Mouse (Mus musculus) gastrocnemius, postnatal 36 days (tissue): ENCODE results near the gene Rnpep. TPM values are rescaled to one million over a fixed set of nuclear protein-coding genes. Genes with fewer than 3 reads are reported as not detected.
A peak's percentile ranks its signal among the peaks of the same experiment; 100 is the strongest.

ENCODE experiments used
- DNase-seq, 2 experiments: peaks; one replicate each; pipeline ENCODE4 v3.0.0; 2022
- intact Hi-C: fragments of 180-260 bp; cut with DNase I; formaldehyde crosslinking; loops from one replicate; pipeline ENCODE4 v1.15.1; 2025
- long read RNA-seq, 2 experiments: library from polyadenylated mRNA; stranded (forward); transcript quantifications; one replicate each; pipeline ENCODE4 v2.0.0; 2021
- total RNA-seq, 2 experiments: library from RNA; stranded (reverse); gene quantifications; 2 replicates each; pipeline ENCODE4 v1.2.3; 2021

Rnpep gene
- total RNA-seq = 10 to 100 TPM; 11.1 to 11.3 TPM
- long read RNA-seq, experiment 1, transcript Rnpep-202 (11 exons, 2,288 nt) = major isoform, 6 of 10 reads
- long read RNA-seq, experiment 1, partial matches to known transcripts = 0 of 10 reads
- long read RNA-seq, experiment 1, other reads (novel, unspliced or antisense) = 1 of 10 reads
- long read RNA-seq, experiment 2, partial matches to known transcripts = 5 of 12 reads
- long read RNA-seq, experiment 2, other reads (novel, unspliced or antisense) = 1 of 12 reads

GRCm38 (mm10) chr1:135283826-135284291 is at the start of gene Rnpep:
Gene Rnpep (minus strand): TSS chr1:135284084.
- peak; percentile 55 to 72 for DNase-seq
- intact Hi-C loops = loop anchor here (5.0 kb wide), 1 partner anchor 33 kb away; no protein-coding TSS in a partner anchor

DNA sequence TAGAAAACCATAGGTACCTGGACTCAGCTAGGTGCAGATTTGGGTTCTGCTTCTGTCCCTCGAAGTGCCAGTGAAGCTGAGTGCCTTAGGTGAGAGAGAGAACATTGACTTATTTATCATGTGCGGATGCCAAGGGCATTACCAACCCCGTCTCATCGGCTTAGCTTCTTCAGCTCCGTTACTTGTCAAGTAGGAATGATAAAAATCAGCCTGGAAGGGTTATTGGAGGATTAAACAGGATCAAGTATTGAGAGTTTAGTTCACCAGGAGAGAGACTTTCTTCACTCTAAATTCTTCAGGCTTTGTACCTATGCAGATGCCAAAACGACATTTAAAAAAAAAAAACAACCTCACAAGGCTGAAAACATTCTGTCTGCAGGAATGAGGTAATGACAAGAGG is 46.7 kb upstream of the Rnpep start:
- no peak for DNase-seq
- intact Hi-C loops = no loop called here

GRCm38 (mm10) chr1:135328368-135328767 is 44.5 kb upstream of the Rnpep start:
- DNase-seq = no peak
- intact Hi-C loops = no loop called here

DNA sequence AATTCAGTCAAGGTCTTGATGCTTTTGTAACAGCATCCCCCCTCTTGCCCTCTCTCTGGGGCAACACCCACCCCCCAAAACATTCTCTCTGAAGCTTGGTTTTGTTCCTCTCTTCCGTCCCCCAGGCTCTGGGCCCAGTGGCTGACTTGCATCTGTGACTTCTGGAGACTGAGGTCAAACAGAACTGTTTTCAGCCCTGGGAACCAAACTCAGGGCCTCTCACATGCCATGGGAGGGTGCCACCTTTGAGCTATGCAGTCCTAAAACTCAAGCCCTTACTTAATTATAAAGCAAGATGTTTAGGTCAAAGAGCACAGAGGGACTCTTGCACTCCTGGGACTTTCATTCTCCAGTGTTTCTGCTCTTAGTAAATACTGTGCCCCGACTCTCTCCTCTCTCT is 42.0 kb upstream of the Rnpep start:
- intact Hi-C loops = no loop called here
- DNase-seq = no peak

DNA sequence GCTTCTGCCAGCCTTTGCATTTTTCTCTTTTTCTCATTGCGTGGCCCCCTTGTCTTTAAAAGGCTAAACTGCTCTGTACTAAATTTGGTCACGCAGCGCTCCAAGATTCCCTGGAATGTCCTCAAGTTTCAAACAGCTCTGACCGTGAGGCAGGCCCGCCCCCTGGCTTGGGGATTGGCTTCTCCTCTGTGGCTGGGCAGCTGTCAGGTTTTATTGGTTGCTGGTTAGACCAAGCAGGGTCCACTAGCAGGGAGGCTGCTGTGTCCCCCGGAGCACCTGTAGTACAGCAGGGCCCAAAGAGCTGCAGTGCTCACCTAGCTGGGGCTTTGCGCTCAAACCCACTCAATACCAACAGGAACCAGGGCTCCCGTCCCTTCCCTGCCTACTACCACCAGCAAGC is 40.7 kb upstream of the Rnpep start, which contains the start of gene Lmod1:
TSS of gene Lmod1 (plus strand) at position 237 of the 400 bp plus-strand sequence.
- peak in 1 of 2 experiments; percentile 42 for DNase-seq
- intact Hi-C loops = loop anchor here (5.0 kb wide), 1 partner anchor 43 kb away; no protein-coding TSS in a partner anchor

DNA sequence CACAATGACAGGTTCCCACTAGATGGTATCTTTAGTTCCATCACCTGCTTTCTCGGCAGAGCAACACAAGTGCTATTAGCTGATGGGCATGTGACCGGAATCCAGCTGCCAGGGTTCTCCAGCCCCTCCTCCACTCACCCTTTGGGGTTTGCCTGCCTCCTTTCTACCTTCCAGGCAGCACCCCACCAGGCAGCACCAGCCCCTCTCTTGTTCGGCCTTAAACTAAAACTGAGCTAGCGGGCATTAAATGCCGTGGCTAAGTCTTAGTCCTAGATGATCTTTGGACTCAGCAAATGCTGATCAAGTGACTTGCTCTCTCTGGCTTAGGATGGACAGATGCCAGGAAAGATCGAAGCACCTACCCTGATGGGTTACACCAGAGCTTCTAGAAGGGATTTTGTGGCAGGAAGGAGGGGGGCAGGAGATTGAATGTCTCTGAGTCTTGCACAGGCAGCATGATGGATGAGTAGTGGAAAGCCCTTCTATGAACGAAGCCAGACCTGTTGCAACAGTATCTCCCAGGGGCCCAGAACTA is 39.5 kb upstream of the Rnpep start:
- intact Hi-C loops = loop anchor here (5.0 kb wide), 1 partner anchor 44 kb away; no protein-coding TSS in a partner anchor
- no peak for DNase-seq

GRCm38 (mm10) chr1:135313284-135314031 is 29.6 kb upstream of the Rnpep start, which contains the start of gene Timm17a:
Gene Timm17a (minus strand): TSS chr1:135313778.
- intact Hi-C loops = no loop called here
- DNase-seq = peak; percentile 87 to 92

DNA sequence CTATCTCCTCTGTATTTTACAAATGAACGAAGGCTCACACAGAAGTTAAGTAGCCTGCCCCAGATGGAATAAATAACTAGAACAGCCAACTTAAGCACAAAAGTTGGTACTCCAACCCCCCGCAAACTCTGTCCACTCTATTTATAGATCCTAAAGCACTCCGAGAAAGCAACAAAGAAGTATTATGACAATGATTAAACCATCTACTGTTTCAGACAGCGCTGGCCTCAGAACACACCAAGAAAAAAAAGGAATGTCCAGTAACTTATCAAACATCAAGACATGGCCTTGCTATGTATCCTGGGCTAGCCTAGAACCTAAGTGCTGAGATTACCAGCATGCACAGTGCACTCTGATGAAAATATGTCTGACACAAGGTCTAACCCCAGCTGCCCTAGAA is 28.3 kb upstream of the Rnpep start:
- DNase-seq = no peak
- intact Hi-C loops = no loop called here

DNA sequence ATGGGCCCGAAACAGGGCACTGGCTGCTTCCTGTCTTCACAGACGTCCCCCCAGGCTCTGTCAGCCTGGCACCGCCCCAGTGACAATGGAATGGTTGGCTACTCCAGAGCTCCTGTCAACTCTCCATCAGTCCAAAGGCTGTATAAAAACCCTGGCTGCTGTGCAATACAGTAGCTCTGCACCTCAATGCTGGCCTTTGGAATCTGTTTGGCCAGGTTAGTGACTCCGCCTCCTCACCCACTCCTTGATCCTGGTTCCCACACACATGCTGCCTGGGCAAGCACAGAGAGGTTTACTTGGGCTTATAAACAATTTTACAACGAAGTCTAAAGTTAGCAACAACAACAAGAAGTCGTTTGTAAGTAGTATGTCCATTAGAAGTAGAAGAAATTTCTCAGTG is 27.5 kb upstream of the Rnpep start:
- intact Hi-C loops = no loop called here
- DNase-seq = no peak

GRCm38 (mm10) chr1:135290908-135291307 is 7.0 kb upstream of the Rnpep start:
- DNase-seq = no peak
- intact Hi-C loops = no loop called here

DNA sequence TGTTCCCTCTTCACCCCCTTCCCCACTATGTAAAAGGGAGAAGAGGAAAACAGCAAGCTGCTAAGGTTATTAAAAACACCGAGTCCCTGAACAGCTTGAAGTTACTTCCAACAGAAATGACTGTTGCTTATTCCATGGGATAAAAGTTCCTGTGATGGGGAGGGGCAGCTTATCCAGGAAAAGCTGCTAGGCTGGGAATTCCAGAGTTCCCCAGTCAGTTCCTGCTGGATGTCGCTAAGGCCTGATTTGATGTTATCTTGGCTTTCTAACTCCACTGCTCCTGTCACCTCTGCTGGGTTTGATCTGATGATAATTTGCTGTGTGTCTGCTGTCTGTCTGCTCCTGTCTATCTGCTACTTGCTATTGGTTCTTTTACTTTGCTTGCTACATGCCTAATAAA is 2.4 kb upstream of the Rnpep start:
- DNase-seq = no peak
- intact Hi-C loops = no loop called here

DNA sequence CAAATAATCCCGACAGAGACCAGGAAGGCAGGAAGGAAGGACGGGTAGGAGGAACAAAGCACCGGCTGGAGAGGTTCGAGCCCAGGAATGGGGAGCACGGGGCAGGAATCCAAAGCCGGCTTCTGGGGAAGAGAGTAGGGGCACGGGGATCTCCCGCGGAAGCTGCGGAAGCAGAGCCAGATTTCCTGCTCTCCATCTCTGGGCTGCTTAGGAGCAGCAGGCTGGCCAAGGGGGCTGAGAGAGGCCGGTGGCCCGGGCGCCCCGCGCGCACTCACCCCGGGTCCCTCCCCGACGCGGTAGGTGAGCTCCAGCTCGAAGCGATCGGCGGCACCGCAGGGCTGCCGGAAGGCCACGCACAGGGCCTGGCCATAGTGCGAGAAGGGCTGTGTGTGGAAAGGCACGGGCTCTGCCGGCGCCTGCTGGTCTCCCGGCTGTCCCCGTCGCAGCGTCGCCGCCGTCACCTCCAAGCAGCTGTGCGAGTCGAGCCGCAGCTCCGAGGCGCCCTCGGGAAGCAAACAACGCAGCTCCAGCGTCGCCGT is 528 bp downstream of the Rnpep start:
- no peak for DNase-seq
- intact Hi-C loops = loop anchor here (5.0 kb wide), 1 partner anchor 34 kb away; no protein-coding TSS in a partner anchor

DNA sequence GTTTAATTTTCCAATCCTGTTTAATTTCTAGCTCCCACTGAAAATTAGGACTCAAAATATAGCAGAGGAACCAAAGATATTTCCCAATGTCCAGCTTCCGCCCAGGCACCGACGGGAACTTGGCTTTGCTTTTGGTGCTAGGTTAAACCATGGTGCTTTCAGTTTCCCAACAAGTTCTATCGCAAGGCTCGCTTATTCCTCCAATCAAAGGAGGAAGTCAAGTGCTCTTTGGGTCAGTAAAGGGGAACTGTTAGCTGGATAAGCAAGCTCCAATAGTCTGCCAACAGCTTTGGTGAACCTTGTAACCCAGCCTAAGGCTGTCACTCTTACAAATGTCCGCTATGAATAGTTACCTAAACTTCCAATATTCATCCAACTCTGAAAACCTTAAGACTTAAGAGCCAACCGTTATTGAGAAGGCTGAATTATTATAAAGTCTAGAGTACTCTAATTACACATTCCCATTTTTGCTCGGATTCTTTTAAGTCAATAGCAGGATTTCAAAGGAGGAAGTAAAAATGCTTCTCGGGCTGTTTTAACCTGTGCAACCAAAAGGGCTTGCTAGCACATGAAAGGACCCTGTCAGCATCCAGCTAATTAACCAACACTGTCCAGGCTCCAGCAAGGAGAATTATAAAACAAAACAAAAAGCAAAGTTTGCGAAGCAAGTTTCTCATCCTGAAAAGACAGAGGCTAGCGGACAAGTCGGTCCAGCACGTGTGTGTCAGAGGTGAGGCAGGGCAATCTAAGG is 1.2 kb downstream of the Rnpep start:
- intact Hi-C loops = loop anchor here (5.0 kb wide), 1 partner anchor 35 kb away; no protein-coding TSS in a partner anchor
- peak in 1 of 2 experiments; percentile 23 for DNase-seq

DNA sequence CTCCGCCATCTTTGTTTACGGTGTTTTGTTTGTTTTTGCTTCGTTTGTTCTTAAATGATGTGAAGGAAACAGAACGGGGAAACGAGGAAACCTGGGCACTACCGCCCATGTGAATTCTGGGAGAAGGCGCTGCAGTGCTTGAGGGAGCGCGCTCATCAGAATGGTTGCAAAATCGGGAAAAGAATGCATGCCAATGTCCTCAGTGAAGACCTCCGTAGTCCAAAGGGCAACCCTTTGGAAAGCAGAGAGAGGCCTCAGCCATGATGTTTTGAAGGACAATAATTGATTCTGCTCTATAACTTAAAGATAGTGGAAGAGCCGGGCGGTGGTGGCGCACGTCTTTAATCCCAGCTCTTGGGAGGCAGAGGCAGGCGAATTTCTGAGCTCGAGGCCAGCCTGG is 2.0 kb downstream of the Rnpep start:
- intact Hi-C loops = loop anchor here (5.0 kb wide), 1 partner anchor 35 kb away; no protein-coding TSS in a partner anchor
- DNase-seq = no peak

DNA sequence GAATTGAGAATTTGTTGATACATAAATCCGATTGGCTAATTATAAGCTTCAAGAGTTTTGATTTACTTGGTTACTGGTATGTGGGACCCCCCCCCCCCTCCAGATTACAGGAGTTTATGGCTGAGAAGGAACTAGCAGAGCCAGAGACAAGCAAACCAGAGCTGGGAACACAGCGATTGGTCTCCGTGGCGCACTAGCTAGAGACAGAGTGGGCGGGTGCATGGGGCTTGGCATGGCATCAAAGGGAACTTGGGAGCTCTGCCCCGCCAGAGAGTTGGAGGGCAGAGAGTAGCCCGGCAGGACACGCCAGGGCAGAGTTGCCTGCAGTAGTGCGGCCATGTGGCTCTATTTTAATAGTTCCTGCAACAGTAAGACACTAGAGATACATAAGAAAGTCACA is 3.2 kb downstream of the Rnpep start:
- intact Hi-C loops = loop anchor here (5.0 kb wide), 1 partner anchor 37 kb away; no protein-coding TSS in a partner anchor

DNA sequence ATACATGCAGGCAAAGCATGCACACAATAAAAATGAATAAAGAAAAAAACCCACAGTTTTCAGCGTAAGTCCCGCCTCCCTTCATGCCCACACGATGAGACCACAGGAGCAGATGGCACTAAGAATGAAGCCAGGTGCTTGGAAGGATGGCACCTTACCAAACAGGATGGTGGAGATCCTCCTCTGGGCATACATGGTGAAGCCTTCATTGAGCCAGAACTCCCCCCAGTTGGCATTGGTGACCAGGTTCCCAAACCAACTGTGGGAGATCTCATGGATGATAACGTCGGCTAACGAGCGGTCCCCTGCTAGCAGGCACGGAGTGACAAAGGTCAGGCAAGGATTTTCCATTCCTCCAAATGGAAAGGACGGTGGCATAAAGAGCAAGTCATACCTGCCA is 12.5 kb downstream of the Rnpep start:
- intact Hi-C loops = loop anchor here (5.0 kb wide), 1 partner anchor 36 kb away; no protein-coding TSS in a partner anchor
- no peak for DNase-seq

More for the DNA sequence above, 3.2 kb downstream of the Rnpep start:
- DNase-seq = peak; percentile 43 to 67

- DNase-seq = no peak
- intact Hi-C loops = no loop called here
Observed at GRCm38 (mm10) chr1:135267663-135268446, 16.0 kb downstream of the Rnpep start.

DNA sequence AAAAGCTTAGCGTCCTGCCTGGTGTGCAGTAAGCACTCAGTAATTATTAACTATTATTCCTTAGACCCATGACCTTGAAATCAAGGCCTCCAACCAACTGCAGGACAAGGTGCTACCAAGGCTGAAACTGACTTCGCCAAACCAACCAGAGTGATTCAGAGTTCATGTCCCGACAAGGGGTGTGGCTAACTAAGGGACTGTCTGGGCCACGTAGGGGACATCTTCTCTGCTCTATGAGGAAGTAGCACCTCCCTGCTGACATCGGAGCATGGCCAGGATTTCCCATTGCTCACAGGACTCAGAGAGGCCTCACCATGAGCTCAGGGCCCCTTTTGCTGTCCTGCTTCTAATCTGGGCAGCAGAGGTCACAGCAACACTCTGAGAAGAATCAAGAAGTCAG is 18.1 kb downstream of the Rnpep start:
- intact Hi-C loops = no loop called here
- DNase-seq = no peak

DNA sequence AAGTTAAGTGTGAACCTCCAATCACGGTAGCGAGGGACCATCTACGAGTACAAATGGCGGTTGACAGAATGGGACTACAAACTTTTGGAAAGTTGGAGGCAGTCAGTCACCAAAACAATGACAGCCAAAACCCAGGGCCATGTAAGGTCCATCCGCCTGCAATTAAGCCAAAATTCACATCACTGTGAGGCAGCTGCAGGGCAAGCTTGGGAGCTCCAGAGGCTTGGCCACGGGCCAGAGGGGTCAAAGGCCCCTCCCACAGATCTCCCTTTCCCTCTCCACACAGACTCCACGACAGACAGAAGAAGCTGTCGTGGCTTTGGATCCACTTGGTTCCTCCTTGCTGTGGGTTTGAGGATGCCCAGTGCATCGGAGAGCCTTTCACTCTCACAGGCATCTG is 20.6 kb downstream of the Rnpep start:
- DNase-seq = no peak
- intact Hi-C loops = no loop called here
